Mouse (Mus musculus) brain, embryonic 14.5 days (tissue): Measurements from ENCODE around the gene Nucb2.

Experiments
- CTCF ChIP-seq: fragments of 200-500 bp; IDR thresholded peaks from 2 replicates; pipeline ENCODE4 v1.5.1; 2012; ENCODE audit warnings: inconsistent platforms, mild to moderate bottlenecking, moderate library complexity, borderline replicate concordance; ENCODE audit not compliant: insufficient read depth, insufficient read length; ENCODE audit errors: extremely low read depth
- POLR2A ChIP-seq: fragments of 200-500 bp; IDR thresholded peaks from 2 replicates; pipeline ENCODE4 v1.6.1; 2012; ENCODE audit warnings: mild to moderate bottlenecking, inconsistent platforms, borderline replicate concordance; ENCODE audit not compliant: poor library complexity, insufficient read depth, insufficient read length, severe bottlenecking; ENCODE audit errors: extremely low read depth

DNA sequence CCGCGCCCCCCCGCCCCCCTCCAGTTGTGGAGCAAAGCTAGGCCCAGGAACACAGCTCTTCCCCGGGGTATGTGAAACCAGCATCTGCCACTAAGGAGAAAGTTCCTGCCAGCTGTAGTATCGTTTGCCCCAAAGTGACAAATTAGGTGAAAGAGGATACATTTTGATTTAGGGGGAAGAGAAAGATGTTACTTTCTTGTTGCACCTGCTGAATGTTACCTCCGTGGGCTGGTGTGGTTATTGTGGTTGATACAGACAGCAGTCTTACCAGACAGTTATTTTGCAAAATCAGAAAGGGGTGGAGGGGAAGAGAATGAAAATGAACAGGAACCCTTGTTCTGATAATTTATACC lies 625 bp downstream of the Nucb2 start:
- no peak for TF ChIP-seq CTCF
- TF ChIP-seq POLR2A: no peak
